Mouse (Mus musculus) ES-Bruce4 (cell line): ENCODE measurements around the gene Itga8.

Experiments
- CTCF ChIP-seq: IDR thresholded peaks from one replicate; pipeline ENCODE4 v1.8.1; 2011; ENCODE audit warnings: low read depth, low read length
- EP300 ChIP-seq: IDR thresholded peaks from 2 replicates; pipeline ENCODE4 v1.6.1; 2011; ENCODE audit warnings: low read depth, low read length; ENCODE audit not compliant: insufficient read depth
- POLR2A ChIP-seq: IDR thresholded peaks from one replicate; pipeline ENCODE4 v1.8.1; 2011; ENCODE audit warnings: low read length; ENCODE audit not compliant: insufficient read depth

DNA sequence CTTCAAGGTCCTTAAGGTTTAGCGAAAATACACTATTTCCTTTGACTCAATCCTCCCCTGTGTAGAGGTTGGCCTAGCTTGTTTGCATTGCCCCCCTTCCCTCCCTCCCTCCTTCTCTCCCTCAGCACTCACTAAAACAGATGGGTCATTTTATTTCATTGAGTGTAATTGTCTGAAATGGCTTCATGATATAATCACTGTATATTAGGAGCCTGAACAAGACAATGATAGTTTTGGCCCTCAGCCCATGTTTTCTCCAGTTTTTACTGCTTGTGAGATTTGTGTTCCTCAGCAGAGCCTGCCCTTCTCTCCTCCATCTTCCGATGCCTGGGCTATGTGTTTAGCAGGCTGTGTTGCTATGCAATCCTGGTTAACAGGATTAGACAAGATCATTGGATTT is 80.1 kb downstream of the Itga8 start:
- TF ChIP-seq CTCF = no peak
- no peak for TF ChIP-seq POLR2A
- no peak for TF ChIP-seq EP300
